Mouse (Mus musculus) MN1 (cell line): ENCODE measurements around the gene Cep162.

Source experiments
- DNase-seq: peaks from one replicate; pipeline ENCODE4 v3.0.0-alpha.2; 2016; ENCODE audit warnings: low spot score

Gene Cep162

DNA sequence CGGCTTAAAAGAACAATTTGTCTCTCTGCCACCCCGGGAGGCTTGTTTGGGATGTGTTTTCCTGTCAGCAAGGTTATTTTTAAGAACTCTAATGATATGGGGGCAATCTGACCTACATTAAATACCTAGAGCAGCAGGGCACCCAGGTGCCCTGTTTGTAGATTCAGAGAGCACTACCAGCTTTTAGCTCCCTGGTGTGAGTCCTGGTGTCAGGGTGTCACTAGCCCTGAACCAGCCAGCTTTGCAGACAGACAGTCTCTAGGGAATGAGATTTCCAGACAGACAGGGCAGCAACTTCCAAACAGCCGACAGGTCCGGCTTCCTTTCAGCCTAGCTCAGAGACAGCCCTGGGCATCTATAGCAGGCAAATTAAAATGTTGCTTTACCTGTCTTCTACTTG lies 92.8 kb downstream of the Cep162 start:
- DNase-seq, result no peak

DNA sequence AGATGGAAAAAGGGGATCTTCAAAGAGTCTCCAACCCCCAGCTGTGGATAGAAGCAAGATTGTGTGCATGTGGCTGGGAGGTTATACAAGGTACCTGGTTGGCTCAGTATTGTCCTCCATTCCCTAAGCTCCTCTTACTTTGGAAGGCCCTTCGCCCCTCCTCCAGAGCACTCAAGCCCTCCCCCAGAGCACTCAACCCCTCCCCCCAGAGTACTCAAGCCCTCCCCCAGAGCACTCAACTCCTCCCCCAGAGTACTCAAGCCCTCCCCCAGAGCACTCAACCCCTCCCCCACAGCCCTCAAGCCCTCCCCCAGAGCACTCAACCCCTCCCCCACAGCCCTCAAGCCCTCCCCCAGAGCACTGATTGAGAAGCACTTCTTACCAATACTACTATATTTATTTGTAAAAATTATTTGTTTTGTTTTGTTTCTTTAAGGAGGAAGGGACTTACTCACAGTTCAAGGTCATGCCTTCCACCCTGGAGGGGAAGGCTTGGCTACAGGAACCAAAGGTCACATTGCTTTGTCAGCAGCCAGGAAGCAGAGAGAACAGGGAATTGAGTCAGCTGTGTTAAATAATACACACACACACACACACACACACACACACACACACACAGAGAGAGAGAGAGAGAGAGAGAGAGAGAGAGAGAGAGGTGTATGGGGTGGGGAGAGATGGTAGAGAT lies 102.6 kb downstream of the Cep162 start:
- no peak for DNase-seq

DNA sequence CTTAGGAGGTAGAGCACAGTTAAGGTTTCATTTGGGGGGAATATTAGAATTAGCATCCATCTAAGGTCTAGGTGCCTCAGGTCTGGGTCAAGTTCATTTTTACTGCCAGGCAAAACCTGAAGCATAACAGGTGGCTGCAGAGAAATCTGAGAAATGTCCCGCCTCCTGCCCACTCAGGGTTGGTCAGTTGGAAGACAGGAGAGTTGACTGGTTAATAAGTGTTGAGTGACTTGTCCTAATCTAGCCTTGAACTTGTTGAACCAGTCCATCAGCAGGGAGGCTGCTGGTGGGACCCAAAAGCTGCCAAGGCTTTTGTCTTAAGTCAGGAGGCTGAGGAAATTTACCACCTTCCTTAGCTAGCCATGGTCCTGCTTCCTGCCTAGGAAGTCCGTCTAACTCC lies 107.4 kb downstream of the Cep162 start:
- no peak for DNase-seq

DNA sequence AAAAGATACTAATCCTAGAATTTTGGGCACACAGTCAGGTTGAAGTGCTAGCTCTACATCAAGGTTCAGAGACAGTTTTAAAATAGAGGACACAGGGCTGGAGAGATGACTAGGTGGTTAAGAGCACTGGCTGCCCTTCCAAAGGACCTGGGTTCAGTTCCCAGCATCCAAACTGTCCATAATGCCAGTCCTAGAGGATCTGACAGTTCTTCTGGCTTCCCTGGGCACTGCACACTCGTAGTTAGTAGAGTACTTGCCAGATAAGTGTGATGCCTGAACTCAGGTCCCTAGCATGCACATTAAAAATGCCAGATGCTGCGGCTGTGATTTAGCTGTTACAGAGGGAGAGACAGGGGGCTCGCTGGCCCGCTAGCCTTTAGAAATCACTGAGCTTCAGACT lies 108.9 kb downstream of the Cep162 start:
- no peak for DNase-seq

DNA sequence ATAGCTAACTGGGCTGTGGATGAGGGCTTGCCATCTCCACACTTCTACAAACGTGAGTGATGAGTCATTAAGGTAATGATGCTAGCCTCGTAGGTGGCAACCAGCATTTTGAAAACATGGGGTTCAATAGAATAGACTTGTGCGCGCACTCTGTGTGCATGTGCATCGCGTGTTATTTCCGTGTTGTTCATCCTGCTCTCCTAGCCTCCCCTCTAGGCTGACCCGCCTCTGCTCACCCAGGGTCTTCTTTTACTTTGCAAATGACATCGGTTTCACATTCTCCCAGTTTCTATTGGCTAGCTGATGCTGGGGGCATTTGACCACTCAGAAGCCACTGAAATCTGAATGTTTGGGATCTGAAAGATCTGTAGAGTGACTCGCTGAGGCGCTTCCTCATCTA lies 109.7 kb downstream of the Cep162 start:
- no peak for DNase-seq

DNA sequence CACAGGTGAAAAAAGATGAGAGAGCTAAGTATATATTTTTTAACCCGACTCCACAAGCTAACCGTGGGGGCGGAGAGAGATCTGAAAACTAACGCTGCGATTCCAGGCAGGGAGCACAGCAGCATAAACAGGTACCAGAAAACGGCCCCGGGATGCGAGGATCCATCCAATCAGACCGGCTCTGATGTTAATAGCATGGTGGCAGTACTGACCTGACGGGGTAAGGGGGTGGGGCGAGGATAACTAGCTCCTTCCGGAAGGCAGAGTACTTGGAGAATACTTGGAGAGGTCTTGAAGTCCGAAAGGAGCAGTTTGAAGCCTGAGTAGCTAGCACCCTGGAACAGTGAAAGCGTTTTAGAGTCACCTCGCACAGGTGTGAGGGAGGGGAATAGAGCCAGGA lies 110.2 kb downstream of the Cep162 start:
- DNase-seq, result no peak

DNA sequence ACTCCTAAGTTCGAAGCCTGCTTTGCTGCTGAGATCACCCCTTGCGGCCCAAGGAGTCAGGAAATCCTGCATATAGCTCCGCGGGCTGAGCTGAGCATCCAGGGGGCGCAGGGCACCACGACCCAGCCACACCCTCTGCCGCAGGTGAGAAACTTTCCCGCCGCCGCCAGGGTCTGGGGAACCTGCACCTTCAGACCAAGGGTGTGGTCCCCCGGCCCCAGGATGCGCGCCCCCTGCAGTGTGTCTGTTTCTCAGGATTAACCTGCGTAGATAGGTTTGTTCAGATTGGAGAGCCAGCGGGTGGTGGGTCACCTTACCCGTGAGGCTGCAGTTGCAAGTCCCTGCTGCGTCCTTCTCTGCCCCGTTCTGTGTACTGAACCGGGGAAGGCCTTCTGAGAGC lies 110.8 kb downstream of the Cep162 start:
- no peak for DNase-seq

DNA sequence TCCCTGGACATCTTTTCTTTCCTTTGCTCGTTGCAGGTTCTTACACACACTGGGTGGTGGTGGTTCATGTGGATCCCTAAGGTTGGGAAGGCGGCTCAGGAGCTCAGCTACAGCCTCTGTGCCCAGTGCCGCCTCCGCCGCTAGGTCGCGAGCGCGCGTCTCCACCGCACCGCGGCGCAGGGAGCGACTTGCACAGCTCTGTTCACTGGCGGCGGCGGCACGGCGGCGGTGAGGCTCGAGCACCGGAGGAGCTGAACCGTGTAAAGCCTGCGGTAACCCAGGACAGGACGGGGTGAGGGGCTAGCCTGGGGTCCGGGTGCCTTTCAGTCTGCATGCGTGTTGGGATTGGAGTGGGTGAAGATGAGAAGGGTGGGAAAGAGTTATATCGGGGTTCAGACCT lies 111.2 kb downstream of the Cep162 start, which contains the start of gene Mrap2:
TSS of gene Mrap2 (plus strand) at position 201 of the 400 bp plus-strand sequence.
- DNase-seq, result no peak

DNA sequence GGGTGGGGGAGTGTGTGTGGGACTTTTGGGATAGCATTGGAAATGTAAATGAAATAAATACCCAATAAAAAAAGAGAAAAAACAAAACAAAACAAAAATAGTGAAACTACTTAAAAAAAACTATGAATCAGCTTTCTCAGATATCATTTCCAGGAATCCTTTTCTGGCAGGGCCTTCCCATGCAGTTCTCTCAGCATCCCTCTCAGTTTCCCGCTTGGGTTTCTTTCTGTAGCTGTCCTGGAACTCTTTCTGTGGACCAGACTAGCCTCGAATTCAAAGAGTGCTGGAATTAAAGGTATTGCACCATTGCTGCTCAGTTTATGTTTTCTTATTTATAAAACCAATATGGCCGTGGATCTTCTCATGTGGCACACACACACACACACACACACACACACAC lies 112.3 kb downstream of the Cep162 start:
- DNase-seq, result no peak
